Mouse (Mus musculus): ENCODE data around the gene Ablim1.

The Ablim1 gene

DNA sequence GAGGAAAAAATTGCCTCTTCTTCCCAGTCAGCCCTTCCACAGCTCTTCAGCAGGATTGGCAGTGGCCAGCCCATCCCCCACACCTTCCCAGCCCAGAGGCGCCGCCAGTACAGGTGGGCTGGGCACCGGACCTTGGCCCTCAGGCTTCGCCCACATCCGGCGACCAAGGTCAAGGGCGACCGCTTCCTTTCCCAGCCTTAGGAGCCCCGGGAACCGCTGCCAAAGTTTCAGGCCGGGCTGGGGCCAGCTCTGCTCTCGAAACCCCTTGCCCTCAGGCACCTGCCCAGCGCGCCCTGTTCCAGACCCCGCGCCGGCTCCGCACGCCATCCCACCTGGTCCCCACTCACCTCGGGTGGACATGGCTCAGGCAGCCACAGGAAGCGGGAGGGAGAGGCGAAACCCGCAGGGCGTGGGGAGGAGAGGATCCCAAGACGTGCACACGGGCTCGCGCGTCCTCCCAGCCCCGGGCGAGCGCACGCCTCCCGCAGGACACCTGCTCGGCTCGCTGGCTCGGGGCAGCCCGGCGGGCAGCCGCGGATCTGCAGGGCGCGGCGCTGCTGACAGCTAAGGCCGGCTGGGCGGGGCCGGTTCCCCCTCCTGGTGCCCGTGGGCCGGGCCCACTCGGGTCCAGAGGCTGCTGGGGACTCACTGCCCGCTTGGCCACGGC lies at the start of gene Ablim1:
Ablim1 (minus strand) TSS at position 574 of the 667 bp plus-strand sequence.
- peak; percentile 38 for DNase-seq

DNA sequence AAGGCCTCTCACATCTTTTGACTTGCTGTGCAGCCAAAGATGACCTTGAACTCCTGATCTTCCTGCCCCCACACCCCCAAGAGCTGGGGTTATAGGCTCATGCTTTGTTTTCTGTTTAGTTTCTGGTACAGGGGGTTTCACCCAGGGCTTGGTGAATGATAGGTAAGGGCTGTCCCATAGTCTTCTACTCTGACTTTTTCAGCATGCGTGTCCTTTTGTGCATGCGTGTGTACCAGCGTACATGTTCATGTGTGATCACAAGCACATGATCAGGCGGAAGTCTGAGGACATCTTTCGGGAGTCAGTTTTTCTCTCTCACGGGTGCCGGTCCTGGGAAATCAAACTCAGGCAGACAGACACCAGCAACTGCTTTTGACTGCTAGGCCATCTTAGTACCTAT lies 48.8 kb upstream of the Ablim1 start:
- DNase-seq = no peak

DNA sequence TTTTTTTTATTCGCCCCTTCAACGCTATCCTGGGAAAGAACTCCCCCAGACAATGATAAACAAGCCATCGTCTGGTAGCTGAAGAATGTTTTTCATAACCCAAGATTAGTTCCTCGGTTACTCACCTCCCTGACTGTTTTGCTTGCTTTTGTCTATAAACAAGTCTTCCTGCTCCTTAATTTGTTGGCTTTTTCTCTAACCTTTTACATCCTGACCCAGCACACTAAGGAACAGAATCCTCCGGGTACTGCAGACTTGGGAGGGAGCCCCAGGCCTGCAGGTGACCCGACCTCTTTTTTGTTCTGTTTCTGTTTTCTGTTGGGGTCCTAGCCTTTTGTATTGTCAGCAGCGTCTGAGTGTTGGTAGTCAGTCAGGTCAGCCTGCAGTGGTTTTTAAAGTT lies 48.4 kb upstream of the Ablim1 start:
- no peak for DNase-seq

DNA sequence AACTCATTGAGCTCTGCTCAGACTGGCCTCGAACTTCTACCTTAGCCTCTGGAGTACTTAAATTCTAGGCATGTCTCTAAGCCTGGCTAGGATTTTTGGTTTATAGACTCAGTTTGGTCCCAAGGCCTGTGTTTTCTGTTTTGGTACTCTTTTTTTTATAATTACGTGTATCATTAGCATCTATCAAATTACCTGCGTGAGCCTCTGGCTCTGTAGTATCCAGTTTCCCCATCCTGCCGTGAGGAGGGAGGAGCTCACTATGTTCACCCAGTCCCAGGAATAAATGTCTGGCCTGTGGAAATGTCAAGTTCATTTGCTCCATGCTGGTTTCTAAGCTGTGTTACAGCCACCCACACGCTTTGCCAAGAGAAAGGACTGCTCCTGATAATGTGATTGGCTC lies 47.9 kb upstream of the Ablim1 start:
- DNase-seq = no peak

DNA sequence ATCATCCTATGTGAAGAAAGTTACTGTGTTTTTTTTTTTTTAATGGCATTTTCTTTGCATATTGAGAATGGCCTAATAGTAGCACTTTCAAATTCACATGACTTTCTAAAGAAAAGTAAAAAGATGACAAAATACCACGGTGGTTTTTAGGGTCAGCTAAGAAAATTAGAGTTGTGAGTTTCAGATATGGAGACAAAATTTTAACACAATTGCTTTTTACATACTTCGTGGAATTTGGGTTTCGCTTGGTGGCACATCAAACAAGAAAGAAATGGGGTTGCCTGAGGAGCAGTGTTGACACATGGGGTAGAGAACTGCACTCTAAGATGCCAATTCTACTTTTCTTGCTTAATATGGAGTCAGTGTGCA lies 47.2 kb upstream of the Ablim1 start:
- DNase-seq = no peak

DNA sequence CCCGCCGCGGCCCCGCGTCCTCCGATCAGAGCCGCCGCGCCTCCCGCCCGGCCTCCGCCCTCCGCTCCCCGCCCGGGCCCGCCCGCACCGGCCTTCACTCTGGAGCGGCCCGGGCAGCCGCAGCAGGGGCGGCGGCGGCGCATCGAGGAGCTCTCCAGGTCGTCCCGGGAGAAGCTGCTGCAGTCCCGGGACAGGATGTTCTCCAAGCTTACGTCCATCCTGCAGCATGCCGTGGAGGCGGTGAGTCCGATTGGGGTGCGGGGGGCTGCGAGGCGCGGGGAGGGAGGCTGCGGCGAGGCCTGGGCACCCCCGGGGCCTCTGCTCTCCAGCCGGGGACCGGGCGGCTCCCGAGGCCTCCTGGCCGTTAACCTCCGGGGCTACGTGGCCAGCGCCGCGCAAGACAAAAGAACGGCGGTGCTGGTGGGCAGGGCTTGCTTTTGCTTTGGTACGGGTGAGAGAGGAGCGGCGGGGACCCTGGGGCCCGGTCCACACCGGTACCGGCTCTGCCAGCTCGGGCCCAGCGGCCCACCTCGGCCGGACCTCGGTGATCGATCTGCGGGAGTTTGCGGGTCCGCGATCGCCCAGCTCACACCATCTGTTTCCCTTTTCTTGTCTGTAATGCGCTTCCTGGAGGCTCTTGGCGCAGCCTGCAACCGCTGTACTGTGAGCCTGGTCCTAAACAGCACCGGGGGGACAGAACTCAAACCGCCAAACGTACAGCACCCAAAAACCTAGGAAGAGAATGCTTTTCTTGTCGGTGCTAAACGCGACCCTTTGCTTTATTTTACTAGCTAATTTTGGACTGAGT lies 46.6 kb upstream of the Ablim1 start:
- peak; percentile 68 for DNase-seq

DNA sequence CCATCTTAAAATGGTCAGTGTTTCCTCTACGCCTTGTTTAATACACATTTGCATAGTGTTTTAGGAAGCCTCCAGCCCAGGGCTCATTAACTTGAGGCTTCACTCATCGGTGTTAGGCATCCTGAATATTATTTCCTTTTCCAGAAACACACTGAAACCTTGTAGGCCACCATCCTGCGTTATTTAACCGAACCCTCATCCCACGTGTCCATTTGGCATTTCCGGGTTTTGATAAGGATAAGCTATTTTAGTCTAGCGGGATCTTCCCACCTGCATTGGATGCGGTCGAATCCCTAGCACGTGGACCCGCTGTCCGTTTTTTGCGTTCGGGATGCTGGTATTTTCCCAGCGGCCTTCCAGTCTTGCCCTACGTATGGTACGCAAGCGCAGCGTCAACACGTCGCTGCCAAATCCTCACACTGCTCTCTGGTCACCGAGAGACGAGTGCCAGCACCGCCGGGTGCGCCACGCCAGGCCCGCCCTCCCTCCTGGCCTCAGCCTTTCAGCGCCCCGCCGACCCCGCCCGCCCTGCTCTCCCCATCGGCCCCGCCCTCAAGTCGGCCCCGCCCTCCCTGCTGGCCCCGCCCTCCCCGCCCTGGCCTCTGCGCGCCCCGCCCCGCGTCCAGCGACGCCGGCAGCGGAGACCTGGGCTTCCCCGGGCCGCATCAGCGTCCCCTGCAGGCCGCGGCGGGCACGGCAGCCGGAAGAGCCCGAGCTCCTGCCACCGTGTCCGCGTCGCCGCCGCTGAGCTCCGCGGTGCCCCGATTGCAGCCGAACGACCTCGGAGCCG lies 45.8 kb upstream of the Ablim1 start, which contains the start of gene Fam160b1:
Fam160b1 (plus strand) TSS at position 340 of the 790 bp plus-strand sequence.
- DNase-seq = peak; percentile 97

DNA sequence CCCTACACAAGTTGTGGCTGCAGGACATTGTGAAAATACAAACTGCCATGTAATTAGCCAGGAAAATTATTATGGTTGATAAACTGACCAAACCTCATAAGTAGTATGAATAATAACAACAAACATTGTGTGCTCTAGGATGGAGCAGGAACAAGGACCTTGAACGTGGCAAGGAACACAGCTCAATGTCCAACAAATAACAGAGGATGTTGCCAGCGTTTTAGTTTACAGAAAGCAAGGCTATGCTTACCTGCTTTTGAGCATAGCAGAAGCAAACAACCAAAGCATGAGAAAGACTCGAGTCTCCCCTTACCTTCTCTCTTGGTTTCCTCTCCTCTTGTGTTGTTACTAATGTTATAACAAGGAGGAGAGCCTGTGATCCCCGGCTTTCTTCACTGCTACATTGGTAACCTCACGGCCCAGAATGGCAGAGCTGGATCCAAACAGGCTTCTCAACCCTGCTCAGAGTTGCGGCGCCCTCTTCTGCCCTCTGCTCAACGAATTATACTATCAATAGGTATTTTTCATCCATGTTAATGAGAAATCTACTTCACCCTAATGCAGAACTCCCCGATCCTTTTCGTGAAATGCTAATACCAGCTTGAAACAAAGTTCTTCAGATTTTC lies 45.1 kb upstream of the Ablim1 start:
- DNase-seq = peak; percentile 56

DNA sequence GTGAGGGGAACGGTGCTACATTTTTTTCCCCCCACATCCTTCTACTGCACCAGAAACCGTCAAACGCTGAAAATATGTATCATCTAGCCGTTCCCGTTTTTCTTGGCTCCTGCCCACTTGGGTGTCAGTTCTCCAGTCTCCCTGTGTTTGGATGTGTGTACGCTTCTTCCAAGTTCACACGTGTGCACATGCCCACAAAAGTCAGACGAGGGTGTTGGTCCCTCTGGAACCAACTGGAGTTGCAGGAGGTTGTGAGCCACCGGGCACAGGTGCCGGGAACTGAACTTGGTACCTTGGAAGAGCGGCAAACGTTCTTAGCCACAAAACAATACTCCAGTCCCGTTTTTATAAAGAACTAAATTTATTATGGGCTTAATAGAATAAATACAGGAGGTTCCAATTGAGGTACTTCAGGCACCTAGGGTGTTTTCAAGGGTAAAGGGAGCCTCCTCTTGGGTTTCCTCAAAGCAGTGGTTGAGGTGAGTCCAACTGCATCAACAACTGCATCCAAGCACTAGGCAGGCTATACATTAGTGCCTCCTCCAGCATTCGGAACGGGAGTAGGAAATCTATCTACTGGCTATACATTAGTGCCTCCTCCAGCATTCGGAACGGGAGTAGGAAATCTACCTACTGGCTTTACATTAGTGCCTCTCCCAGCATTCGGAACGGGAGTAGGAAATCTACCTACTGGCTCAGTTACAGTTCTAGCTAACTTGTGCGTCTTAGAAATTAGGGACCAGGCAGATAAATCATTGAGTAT lies 44.3 kb upstream of the Ablim1 start:
- no peak for DNase-seq

DNA sequence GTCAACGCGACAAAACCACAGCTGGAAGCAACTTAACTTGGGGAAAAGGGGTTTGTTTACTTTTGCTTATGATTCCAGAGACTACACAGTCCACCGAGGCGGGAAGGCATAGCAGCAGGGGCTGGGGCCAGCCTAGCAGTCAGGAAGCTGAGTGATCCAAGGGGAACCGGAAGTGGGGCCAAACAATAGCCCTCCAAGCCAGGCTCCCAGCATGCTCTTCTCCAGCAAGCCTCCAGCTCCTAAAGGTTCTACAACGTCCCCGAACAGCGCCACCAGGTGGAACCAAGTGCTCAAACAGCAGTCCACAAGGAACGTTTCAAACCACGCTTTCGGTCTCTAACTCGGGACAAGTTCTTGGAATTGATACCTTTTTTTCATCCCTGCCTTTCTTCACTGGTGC lies 43.6 kb upstream of the Ablim1 start:
- peak; percentile 83 for DNase-seq

DNA sequence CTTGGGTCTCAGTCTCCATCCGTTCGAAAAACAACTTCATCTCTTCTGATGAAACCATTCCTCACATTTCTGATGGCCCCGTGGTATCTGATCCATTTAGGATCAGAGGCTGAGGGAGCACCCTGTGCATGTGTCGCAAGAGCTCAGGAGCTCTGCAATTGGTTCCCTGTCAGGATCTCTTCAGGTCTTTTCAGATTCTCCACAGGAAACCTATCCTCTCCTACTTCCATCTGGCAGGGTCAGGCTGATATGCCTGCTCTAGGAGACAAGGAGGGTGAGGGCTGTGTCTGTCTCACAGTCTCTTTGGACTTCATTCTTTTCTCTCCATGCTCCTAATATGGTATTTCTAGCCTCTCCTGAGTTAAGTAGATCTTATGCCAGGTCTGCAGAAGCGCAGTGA lies 43.1 kb upstream of the Ablim1 start:
- DNase-seq = no peak

DNA sequence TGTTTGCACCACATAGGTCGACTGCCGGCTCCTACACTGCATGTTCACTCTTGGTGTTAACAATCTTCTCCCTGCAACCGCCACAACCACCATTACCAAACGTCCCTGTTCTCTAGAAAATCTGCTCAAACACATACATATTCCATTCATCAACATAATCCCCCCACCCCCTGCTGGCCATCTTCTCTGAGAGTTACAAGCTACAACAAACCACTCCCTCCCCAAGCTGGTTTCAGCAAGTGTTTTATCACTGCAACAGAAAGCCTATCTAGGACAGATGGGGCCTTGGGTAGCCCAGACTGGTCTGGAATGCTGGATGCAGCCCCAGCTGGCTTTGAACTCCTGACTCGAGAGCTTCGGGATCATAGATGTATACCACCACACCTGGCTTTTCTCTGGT lies 42.5 kb upstream of the Ablim1 start:
- DNase-seq = no peak

DNA sequence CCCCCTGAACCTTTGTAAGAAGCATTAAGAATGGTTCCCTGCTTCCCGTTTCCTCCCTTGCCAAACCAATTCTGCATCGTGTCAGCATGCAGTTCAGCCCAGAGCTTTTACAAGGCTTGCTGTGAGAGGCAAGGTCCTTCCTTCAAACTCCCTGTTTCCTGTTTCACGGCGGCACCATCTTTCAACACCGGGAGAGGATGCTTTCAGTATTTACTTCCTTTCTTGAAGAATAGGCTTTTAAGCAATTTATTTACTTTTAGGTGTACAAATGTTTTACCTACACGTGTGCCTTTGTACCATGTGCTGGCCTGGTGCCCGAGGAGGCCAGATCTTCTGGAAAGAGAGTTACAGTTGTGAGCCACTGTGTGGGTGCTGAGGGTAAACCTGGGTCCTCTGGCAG lies 41.6 kb upstream of the Ablim1 start:
- no peak for DNase-seq

DNA sequence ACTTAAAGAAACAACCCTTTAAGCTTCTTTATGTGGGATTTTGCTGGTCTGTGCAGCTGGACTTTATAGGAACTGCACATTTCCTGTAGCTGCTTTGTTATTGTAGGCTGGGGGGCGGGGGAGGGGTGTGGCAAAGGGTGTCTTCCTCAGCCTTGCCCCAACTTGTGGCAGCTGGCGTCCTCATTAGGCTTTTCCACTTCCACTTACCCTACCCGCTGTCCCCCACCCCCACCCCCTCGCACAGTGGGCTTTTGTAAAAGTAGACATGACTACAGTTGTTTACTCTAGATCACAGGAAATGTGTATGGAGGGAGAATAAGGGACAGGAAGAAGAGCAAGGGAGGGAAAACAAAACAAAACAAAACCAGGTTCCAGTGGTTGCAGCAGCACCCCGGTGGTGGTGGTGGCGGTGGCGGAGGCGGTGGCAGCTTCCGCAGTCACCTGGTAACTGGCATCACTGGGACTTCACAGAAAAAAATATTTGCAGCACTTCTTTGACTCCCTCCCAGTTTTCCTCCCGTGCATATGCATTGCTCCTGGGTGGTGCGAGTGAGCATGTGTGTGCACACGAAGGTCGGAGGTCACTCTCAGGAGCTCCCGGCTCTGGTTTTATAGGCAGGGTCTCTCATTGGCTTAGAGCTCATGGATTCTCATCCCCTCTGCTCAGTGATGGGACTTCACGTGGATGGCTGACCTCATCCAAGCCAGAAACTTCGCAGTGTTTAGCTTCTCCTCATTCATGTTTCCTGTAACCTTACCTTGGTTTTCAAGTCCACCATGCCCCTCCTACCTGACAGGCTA lies 40.9 kb upstream of the Ablim1 start:
- DNase-seq = peak; percentile 47

DNA sequence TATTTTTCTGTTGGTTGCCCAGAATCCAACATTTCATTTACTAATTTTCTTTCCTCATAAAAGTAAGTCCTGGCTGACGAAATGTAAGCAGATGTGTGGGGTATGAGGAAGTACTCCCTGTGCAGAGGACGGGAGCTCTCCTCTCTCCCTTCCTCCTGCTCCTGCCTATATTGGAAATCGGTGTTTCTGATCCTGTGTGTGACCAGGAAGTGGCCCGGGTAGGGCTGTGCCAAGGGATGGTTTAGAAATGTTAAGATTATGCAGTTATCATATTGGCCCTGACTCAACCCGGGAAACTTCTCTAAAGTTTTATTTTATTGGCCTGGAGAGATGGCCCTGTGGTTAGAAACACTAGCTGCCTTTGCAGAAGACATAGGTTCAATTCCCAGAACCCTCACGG lies 40.0 kb upstream of the Ablim1 start:
- no peak for DNase-seq

DNA sequence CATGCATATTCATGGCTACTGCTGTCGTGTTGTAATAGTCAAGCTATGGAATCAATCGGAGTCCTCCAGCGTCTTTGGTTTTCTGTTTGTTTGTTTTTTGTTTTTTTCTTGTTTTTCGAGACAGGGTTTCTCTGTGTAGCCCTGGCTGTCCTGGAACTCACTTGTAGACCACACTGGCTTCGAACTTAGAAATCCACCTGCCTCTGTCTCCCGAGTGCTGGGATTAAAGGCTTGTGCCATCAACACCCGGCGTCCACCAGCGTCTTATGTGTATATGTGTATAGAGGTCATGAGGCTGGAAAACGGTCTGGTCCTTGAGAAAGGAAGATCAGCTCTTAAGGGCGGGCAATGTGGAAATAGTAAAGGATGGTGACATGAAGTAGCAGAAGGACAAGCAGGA lies 39.3 kb upstream of the Ablim1 start:
- no peak for DNase-seq

DNA sequence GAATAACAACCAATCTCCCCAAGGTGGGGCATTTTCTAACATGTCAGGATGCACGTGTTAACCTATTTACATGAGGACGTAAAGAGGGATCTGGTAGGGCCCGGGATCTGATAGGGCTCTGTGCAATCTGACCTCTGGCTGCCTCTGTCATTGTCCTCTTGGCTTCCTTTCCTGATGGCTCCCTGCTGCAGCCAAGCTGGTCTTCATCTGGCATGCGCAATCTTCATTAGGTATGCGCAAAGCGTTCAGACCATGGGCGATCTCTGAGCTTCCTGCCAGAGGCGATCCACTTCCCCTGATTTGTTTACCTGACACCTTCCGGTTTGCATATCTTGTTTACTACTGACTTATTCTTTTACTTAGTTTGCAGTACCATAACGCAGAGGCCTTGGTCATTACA lies 38.5 kb upstream of the Ablim1 start:
- no peak for DNase-seq

DNA sequence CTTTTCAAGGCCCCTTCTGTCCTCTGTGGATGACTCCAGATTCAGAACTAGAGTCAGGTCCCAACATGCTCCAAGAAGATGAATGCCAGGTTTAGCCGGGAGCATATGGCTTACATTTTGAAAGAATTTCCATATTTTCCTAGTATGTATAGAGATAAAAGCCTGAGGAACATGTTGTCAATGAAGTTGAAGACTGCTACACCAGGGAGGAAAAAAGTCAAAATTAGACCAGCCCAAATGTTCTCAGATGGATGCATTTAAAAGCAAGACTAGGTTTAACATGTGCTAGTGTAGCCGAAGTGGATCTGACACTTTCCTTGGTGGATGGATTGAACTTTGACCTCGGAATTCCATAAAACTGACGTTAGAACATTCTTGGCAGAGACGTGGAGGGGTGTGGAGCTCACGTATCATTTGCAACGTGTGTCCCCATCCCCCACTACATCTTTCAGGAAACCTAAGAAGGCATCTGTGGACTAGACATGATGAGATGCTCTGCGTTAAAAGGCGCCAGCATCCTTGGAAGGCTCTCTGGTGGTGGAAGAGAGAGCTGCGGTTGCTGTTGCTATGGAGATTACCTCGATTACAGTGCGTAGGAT lies 37.7 kb upstream of the Ablim1 start:
- no peak for DNase-seq

DNA sequence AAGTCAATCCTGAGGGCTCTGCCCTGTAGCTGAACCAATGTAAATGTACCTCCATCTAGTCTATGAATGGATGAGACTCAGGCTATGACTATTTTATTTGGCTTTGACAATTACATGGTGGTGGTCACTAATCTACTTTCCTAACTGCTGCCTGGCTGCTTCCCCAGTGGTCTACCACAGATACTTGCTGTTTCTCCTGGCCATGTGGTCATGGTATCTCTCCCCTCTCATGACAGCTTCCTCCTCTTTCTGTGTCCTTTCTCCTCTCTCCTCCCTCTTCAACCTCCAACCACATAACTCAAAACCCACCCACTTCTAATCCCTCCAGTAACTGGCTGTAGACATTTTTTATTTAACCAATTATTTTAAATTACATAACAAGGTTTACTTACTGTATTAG lies 34.4 kb upstream of the Ablim1 start:
- no peak for DNase-seq

DNA sequence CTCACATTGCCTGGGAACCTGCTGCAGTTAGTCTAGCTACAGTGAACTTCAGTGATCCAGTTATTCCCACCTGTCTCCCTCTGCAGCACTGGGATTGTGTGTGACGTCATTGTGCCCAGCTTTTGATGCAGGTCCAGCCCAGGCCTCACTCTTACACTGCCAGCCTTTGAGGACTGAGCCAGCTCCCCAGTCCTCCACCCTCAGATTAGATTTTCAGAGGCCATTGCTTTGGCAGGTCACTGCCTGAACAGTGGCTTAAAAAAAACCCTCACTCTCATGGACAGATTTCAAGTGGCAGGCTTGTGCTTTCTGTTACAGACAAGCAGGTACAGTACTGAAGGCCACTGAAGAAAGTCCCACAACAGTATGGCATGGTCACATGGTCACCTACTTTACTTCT lies 30.0 kb upstream of the Ablim1 start:
- DNase-seq = no peak

DNA sequence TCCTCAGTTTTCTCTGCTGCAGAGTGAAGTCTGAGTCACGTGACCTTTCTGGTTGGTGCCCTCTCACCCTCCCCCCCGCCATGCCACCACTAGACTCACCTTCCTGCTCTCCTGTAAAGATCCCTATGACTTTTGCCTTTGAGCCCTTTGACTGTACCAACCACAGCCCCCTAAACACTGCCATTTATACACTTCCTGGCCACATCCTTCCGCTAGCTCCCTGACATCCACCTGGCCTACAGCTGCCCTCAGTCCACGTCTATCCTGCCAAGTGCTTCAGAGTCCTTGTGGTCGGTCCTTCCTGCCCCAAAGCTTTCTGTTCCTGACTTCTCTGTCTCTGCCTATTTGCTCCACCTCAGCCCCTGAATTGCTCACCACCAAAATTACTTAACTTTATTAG lies 29.1 kb upstream of the Ablim1 start:
- DNase-seq = no peak
